Mouse (Mus musculus) duodenum, adult 2 months (tissue): ENCODE measurements around the gene Tnr. TPM values are rescaled to one million over a fixed set of nuclear protein-coding genes. Genes with fewer than 3 reads are reported as not detected.

Experiments used
- polyA plus RNA-seq: library from polyadenylated mRNA; depleted of rRNA; stranded (reverse); fragments of >200 nt; gene quantifications from 2 replicates; pipeline ENCODE4 v1.2.3, GENCODE M21; 2012; ENCODE audit warnings: low replicate concordance; rRNA removed

Gene Tnr
- 0.14 TPM in 1 of 2 replicates, not detected in the other for polyA plus RNA-seq

GRCm38 (mm10) chr1:159523578-159523977 is at the start of gene Tnr:
Tnr (plus strand) TSS chr1:159523769.

